Mouse (Mus musculus): ENCODE data around the gene Rnf8.
"Not testable (repeated sequence)": the region's sequence is repeated elsewhere in the genome, so short reads cannot be mapped to it uniquely, and the experiment has no call there.

Rnf8 gene

GRCm38 (mm10) chr17:29614115-29615023 lies at the start of gene Rnf8, which contains the start of gene Gm28043:
Rnf8 (plus strand) TSS chr17:29614790.
Gm28043 (plus strand) TSS chr17:29614876.
- DNase-seq (ENCODE audit: low spot score in 2 of 2) = peak; percentile 96 to 97

- DNase-seq (ENCODE audit: low spot score in 2 of 2) = no peak
Observed at GRCm38 (mm10) chr17:29565521-29565920, 49.1 kb upstream of the Rnf8 start.

- no peak for DNase-seq (ENCODE audit: low spot score in 2 of 2)
Observed at GRCm38 (mm10) chr17:29568435-29568834, 46.2 kb upstream of the Rnf8 start.

- no peak for DNase-seq (ENCODE audit: low spot score in 2 of 2)
Observed at GRCm38 (mm10) chr17:29569831-29570230, 44.8 kb upstream of the Rnf8 start.

- DNase-seq (ENCODE audit: low spot score in 2 of 2) = no peak
Observed at GRCm38 (mm10) chr17:29579579-29580126, 34.9 kb upstream of the Rnf8 start.

GRCm38 (mm10) chr17:29583569-29583968 lies 31.0 kb upstream of the Rnf8 start:
- DNase-seq (ENCODE audit: low spot score in 2 of 2) = no peak

GRCm38 (mm10) chr17:29584306-29584705 lies 30.3 kb upstream of the Rnf8 start:
- DNase-seq (ENCODE audit: low spot score in 2 of 2) = no peak

- no peak for DNase-seq (ENCODE audit: low spot score in 2 of 2)
Observed at GRCm38 (mm10) chr17:29584737-29585136, 29.9 kb upstream of the Rnf8 start.

- DNase-seq (ENCODE audit: low spot score in 2 of 2) = no peak
Observed at GRCm38 (mm10) chr17:29585446-29585845, 29.1 kb upstream of the Rnf8 start.

GRCm38 (mm10) chr17:29586921-29587320 lies 27.7 kb upstream of the Rnf8 start:
- no peak for DNase-seq (ENCODE audit: low spot score in 2 of 2)

- DNase-seq (ENCODE audit: low spot score in 2 of 2) = peak; percentile 43 to 50
Observed at GRCm38 (mm10) chr17:29589221-29589898, 25.2 kb upstream of the Rnf8 start.

GRCm38 (mm10) chr17:29595891-29596770 lies 18.5 kb upstream of the Rnf8 start:
- DNase-seq (ENCODE audit: low spot score in 2 of 2) = no peak

- DNase-seq (ENCODE audit: low spot score in 2 of 2) = no peak
Observed at GRCm38 (mm10) chr17:29596771-29597132, 17.8 kb upstream of the Rnf8 start.

- DNase-seq (ENCODE audit: low spot score in 2 of 2) = no peak
Observed at GRCm38 (mm10) chr17:29599051-29599450, 15.5 kb upstream of the Rnf8 start.

GRCm38 (mm10) chr17:29599537-29599936 lies 15.1 kb upstream of the Rnf8 start:
- DNase-seq (ENCODE audit: low spot score in 2 of 2) = no peak

- DNase-seq (ENCODE audit: low spot score in 2 of 2) = no peak
Observed at GRCm38 (mm10) chr17:29601391-29601790, 13.2 kb upstream of the Rnf8 start.

- DNase-seq (ENCODE audit: low spot score in 2 of 2) = peak; percentile 82 to 90
Observed at GRCm38 (mm10) chr17:29603283-29603682, 11.3 kb upstream of the Rnf8 start.

GRCm38 (mm10) chr17:29613453-29613852 lies 1.1 kb upstream of the Rnf8 start:
- not testable (repeated sequence) for DNase-seq (ENCODE audit: low spot score in 2 of 2)

- no peak for DNase-seq (ENCODE audit: low spot score in 2 of 2)
Observed at GRCm38 (mm10) chr17:29615024-29615551, 498 bp downstream of the Rnf8 start.

- no peak for DNase-seq (ENCODE audit: low spot score in 2 of 2)
Observed at GRCm38 (mm10) chr17:29615616-29616015, 1.0 kb downstream of the Rnf8 start.

- DNase-seq (ENCODE audit: low spot score in 2 of 2) = no peak
Observed at GRCm38 (mm10) chr17:29619231-29619630, 4.6 kb downstream of the Rnf8 start.

Data from right cerebral cortex, postnatal 10 days (tissue).